Mouse (Mus musculus) CH12.LX (cell line): ENCODE results near the gene Znrd1. TPM values are rescaled to one million over a fixed set of nuclear protein-coding genes. Genes with fewer than 3 reads are reported as not detected.

Experiments used
- DNase-seq: peaks from one replicate; pipeline ENCODE4 v3.0.0-alpha.2; 2013; ENCODE audit errors: extremely low read depth
- H3K27ac ChIP-seq: 2 replicates; pipeline ENCODE4 v1.5.1; 2012; ENCODE audit warnings: low read depth, mild to moderate bottlenecking, control low read depth, moderate library complexity; ENCODE audit not compliant: insufficient read depth
- H3K27me3 ChIP-seq: replicated peaks from 2 replicates; pipeline ENCODE3; 2012; ENCODE audit warnings: inconsistent platforms
- H3K36me3 ChIP-seq, 2 experiments: replicated peaks in 1 of 2; 2 replicates each; pipeline versions ENCODE3 to v1.6.1; 2012; ENCODE audit warnings: inconsistent platforms in 1 of 2, low read length in 1 of 2, mild to moderate bottlenecking in 1 of 2, mixed read lengths in 1 of 2, moderate library complexity in 1 of 2; ENCODE audit not compliant: control insufficient read depth in 1 of 2, insufficient read depth in 1 of 2
- H3K4me1 ChIP-seq, 2 experiments: 2 replicates each; pipeline ENCODE4 v1.6.1; 2012; ENCODE audit warnings: inconsistent platforms in 1 of 2, moderate library complexity in 1 of 2; ENCODE audit not compliant: insufficient read depth in 2 of 2, control insufficient read depth in 1 of 2
- H3K4me2 ChIP-seq: 2 replicates; pipeline ENCODE4 v1.6.1; 2012; ENCODE audit warnings: low read depth, mild to moderate bottlenecking, control low read depth; ENCODE audit not compliant: poor library complexity, insufficient read depth, severe bottlenecking
- H3K4me3 ChIP-seq, 3 experiments: fragments of 150-350 bp in 1 of 3; sonication (generic) in 1 of 3; replicated peaks in 1 of 3; 2 replicates each; pipeline versions ENCODE3 to v1.5.1; 2011 to 2012; ENCODE audit warnings: low read depth in 2 of 3, low read length in 2 of 3, mild to moderate bottlenecking in 2 of 3, moderate library complexity in 2 of 3, control low read depth in 1 of 3, improper control_type of control experiment in 1 of 3, inconsistent platforms in 1 of 3, mixed read lengths in 1 of 3; ENCODE audit not compliant: poor library complexity in 1 of 3
- H3K79me2 ChIP-seq: replicated peaks from 2 replicates; pipeline ENCODE4 v1.6.1; 2012; ENCODE audit warnings: mild to moderate bottlenecking, moderate library complexity; ENCODE audit not compliant: control insufficient read depth, poor library complexity, insufficient read depth, severe bottlenecking; ENCODE audit errors: extremely low read depth
- H3K9ac ChIP-seq: 2 replicates; pipeline ENCODE4 v1.6.1; 2012; ENCODE audit warnings: low read depth, mild to moderate bottlenecking, control low read depth, moderate library complexity; ENCODE audit not compliant: insufficient read depth
- H3K9me3 ChIP-seq: replicated peaks from 2 replicates; pipeline ENCODE3; 2012; ENCODE audit warnings: low read length, inconsistent platforms, mixed read lengths
- BHLHE40 ChIP-seq: IDR thresholded peaks from 2 replicates; pipeline ENCODE4 v1.6.1; 2011; ENCODE audit warnings: mild to moderate bottlenecking, low read depth, low read length, improper control_type of control experiment
- CHD2 ChIP-seq: IDR thresholded peaks from 2 replicates; pipeline ENCODE4 v1.6.1; 2011; ENCODE audit warnings: low read length, improper control_type of control experiment
- CTCF ChIP-seq, 2 experiments: IDR thresholded peaks in 1 of 2; conservative IDR thresholded peaks in 1 of 2; 2 replicates each; pipeline ENCODE4 v1.5.1; 2011 to 2012; ENCODE audit warnings: low read depth in 2 of 2, low read length in 2 of 2, improper control_type of control experiment in 1 of 2, inconsistent platforms in 1 of 2, mild to moderate bottlenecking in 1 of 2, moderate library complexity in 1 of 2
- ELF1 ChIP-seq: IDR thresholded peaks from 2 replicates; pipeline ENCODE4 v1.6.1; 2014; ENCODE audit warnings: low read depth, mild to moderate bottlenecking, inconsistent platforms, low read length, improper control_type of control experiment
- GABPA ChIP-seq: IDR thresholded peaks from 2 replicates; pipeline ENCODE4 v1.6.1; 2012; ENCODE audit warnings: low read depth, low read length, improper control_type of control experiment, inconsistent platforms; ENCODE audit not compliant: insufficient replicate concordance
- JUN ChIP-seq: IDR thresholded peaks from 2 replicates; pipeline ENCODE4 v1.6.1; 2011; ENCODE audit warnings: low read depth, mild to moderate bottlenecking, low read length, improper control_type of control experiment, moderate library complexity; ENCODE audit not compliant: insufficient read depth
- JUND ChIP-seq: conservative IDR thresholded peaks from 2 replicates; pipeline ENCODE4 v1.6.1; 2011; ENCODE audit warnings: low read depth, low read length, improper control_type of control experiment
- MAFK ChIP-seq: IDR thresholded peaks from 2 replicates; pipeline ENCODE4 v1.6.1; 2011; ENCODE audit warnings: low read length, improper control_type of control experiment; ENCODE audit not compliant: insufficient replicate concordance
- MAX ChIP-seq: IDR thresholded peaks from 2 replicates; pipeline ENCODE4 v1.6.1; 2011; ENCODE audit warnings: low read length, improper control_type of control experiment
- MEF2A ChIP-seq: IDR thresholded peaks from 2 replicates; pipeline ENCODE4 v1.6.1; 2014; ENCODE audit warnings: low read depth, mild to moderate bottlenecking, inconsistent platforms, low read length, improper control_type of control experiment, borderline replicate concordance
- NELFE ChIP-seq: IDR thresholded peaks from 2 replicates; pipeline ENCODE4 v1.6.1; 2011; ENCODE audit warnings: low read depth, low read length, improper control_type of control experiment
- NRF1 ChIP-seq: IDR thresholded peaks from 2 replicates; pipeline ENCODE4 v1.6.1; 2014; ENCODE audit warnings: low read depth, mild to moderate bottlenecking, inconsistent platforms, low read length, improper control_type of control experiment, moderate library complexity
- PAX5 ChIP-seq: IDR thresholded peaks from 2 replicates; pipeline ENCODE4 v1.6.1; 2012; ENCODE audit warnings: low read length, inconsistent platforms, mixed read lengths
- POLR2A ChIP-seq: IDR thresholded peaks from 2 replicates; pipeline ENCODE4 v1.6.1; 2011; ENCODE audit warnings: low read depth, mild to moderate bottlenecking, improper control_type of control experiment, low read length
- SIN3A ChIP-seq: IDR thresholded peaks from 2 replicates; pipeline ENCODE4 v1.6.1; 2012; ENCODE audit warnings: low read length, improper control_type of control experiment, inconsistent platforms
- SMC3 ChIP-seq: IDR thresholded peaks from 2 replicates; pipeline ENCODE4 v1.6.1; 2011; ENCODE audit warnings: low read depth, low read length, improper control_type of control experiment
- TBP ChIP-seq: conservative IDR thresholded peaks from 2 replicates; pipeline ENCODE4 v1.6.1; 2011; ENCODE audit warnings: low read depth, low read length, improper control_type of control experiment
- UBTF ChIP-seq: IDR thresholded peaks from 2 replicates; pipeline ENCODE4 v1.6.1; 2012; ENCODE audit warnings: low read depth, mild to moderate bottlenecking, inconsistent platforms, low read length, improper control_type of control experiment, moderate library complexity
- ZC3H11A ChIP-seq: IDR thresholded peaks from 2 replicates; pipeline ENCODE4 v1.6.1; 2012; ENCODE audit warnings: low read depth, mild to moderate bottlenecking, inconsistent platforms, low read length, improper control_type of control experiment
- ZKSCAN1 ChIP-seq: IDR thresholded peaks from 2 replicates; pipeline ENCODE4 v1.6.1; 2012; ENCODE audit warnings: low read depth, inconsistent platforms, low read length, improper control_type of control experiment, borderline replicate concordance
- ZMIZ1 ChIP-seq: IDR thresholded peaks from 2 replicates; pipeline ENCODE4 v1.6.1; 2012; ENCODE audit warnings: low read depth, mild to moderate bottlenecking, inconsistent platforms, low read length, improper control_type of control experiment
- ZNF384 ChIP-seq: IDR thresholded peaks from 2 replicates; pipeline ENCODE4 v1.6.1; 2012; ENCODE audit warnings: low read depth, low read length, improper control_type of control experiment, inconsistent platforms
- dilution Hi-C: fragments of 300-500 bp; cut with MboI; formaldehyde crosslinking; loops from 2 replicates; pipeline ENCODE4 v1.14.3; 2020; ENCODE audit warnings: low sequenced_read_pairs; ENCODE audit not compliant: extremely low pct_unique_long_range_greater_than_20kb, extremely low pct_ligation_motif_present
- in situ Hi-C: fragments of 300-500 bp; cut with MboI; formaldehyde crosslinking; loops from 3 replicates; pipeline ENCODE4 v1.14.3; 2019; ENCODE audit warnings: low sequenced_read_pairs, low pct_ligation_motif_present, low pct_unique_long_range_greater_than_20kb, mixed read lengths
- polyA plus RNA-seq: library from polyadenylated mRNA; unstranded; fragments of >175 nt; gene quantifications from 2 replicates; pipeline ENCODE4 v1.2.1, GENCODE M21; 2012; ENCODE audit warnings: low read depth; ENCODE audit not compliant: insufficient read length
- total RNA-seq, 2 experiments: library from RNA; depleted of rRNA; stranded (reverse); fragments of 300-350 nt in 1 of 2; fragments of >200 nt in 1 of 2; gene quantifications; 2 replicates each; pipeline ENCODE4 v1.2.3; 2012 to 2014

Znrd1 gene
- total and polyA plus RNA-seq, 3 experiments = 66.8 to 98.1 (median 66.9) TPM

GRCm38 (mm10) chr17:36981221-36981813, 23.0 kb upstream of the Znrd1 start, which contains the start of gene 2410137M14Rik:
TSS of gene 2410137M14Rik (minus strand) at chr17:36981237.
- H3K9ac ChIP-seq = no peak within 1 kb of the TSS
- H3K27ac ChIP-seq = no peak within 1 kb of the TSS
- no peak for TF ChIP-seq ZC3H11A
- no peak for TF ChIP-seq MAFK
- no peak for TF ChIP-seq TBP
- no peak for TF ChIP-seq ZMIZ1
- TF ChIP-seq CTCF (conservative IDR thresholded peaks at IDR 0.05 in 1 of 2, IDR thresholded peaks at IDR 0.05 in 1 of 2; ENCODE audit: low read depth in 2 of 2, low read length in 2 of 2) = no peak
- no peak for TF ChIP-seq CHD2
- TF ChIP-seq ZNF384 = no peak
- TF ChIP-seq JUN = no peak
- TF ChIP-seq PAX5 = no peak
- TF ChIP-seq NRF1 = no peak
- no peak for TF ChIP-seq ELF1
- no peak for TF ChIP-seq SIN3A
- TF ChIP-seq POLR2A = no peak
- no peak for TF ChIP-seq MAX
- TF ChIP-seq MEF2A = no peak
- in situ Hi-C loops (no loop called here), dilution Hi-C loops (no loop called here)
- H3K79me2 ChIP-seq = no peaks in the 10 kb centered on the region
- DNase-seq = no peak
- H3K36me3 ChIP-seq = no peaks in the 10 kb centered on the region
- H3K4me3 ChIP-seq = no peak within 1 kb of the TSS
- H3K4me1 ChIP-seq = no peaks in the 10 kb centered on the region
- H3K27me3 ChIP-seq = no peaks in the 10 kb centered on the region
- H3K4me2 ChIP-seq = no peak within 1 kb of the TSS
- no peaks in the 10 kb centered on the region for H3K9me3 ChIP-seq

GRCm38 (mm10) chr17:36973271-36973787, 15.0 kb upstream of the Znrd1 start:
- no peaks in the 10 kb centered on the region for H3K36me3 ChIP-seq
- H3K27me3 ChIP-seq = no peaks in the 10 kb centered on the region
- dilution Hi-C loops (no loop called here), in situ Hi-C loops (no loop called here)
- TF ChIP-seq ZKSCAN1 (no peak), UBTF (no peak), GABPA (no peak), SMC3 (no peak), JUND (no peak), MEF2A (no peak), POLR2A (no peak), NELFE (no peak), BHLHE40 (no peak)
- H3K9me3 ChIP-seq = no peaks in the 10 kb centered on the region
- H3K79me2 ChIP-seq = no peaks in the 10 kb centered on the region
- H3K27ac ChIP-seq = no peak overlapping the region
- no peak overlapping the region for H3K4me3 ChIP-seq
- H3K9ac ChIP-seq = no peak overlapping the region
- no peak for DNase-seq
- H3K4me1 ChIP-seq = peaks cover 0 to 9% of the 10 kb centered on the region in 2 experiments; a peak in 2 of 4 replicates
- no peak overlapping the region for H3K4me2 ChIP-seq
